Mouse (Mus musculus): ENCODE data around the gene Gm21973. TPM values are rescaled to one million over a fixed set of nuclear protein-coding genes. Genes with fewer than 3 reads are reported as not detected.

Gene Gm21973
- polyA plus RNA-seq, 1 experiment from 2014 or later = not detected

DNA sequence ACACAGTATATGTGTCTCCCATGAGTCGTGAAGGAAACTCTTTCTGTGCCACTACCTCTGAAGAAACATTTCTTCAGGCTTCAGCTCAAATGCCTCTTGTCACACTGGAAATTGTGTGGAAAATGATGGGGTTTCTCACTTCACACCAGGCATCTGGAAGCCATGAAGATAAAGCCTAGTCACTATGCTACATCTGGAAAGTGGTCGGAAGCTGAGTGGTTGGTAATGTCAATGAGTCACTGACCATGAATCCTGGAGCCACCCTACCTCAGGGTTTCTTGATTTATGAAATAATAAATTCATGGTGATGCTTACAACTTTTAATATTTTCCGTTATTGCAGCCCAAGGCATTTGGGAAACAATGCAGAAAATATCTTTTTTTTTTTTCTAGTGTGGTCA, 84.7 kb downstream of the Gm21973 start:
- Histone ChIP-seq H3K27ac (no peak overlapping the region), H3K36me3 (no peaks in the 10 kb centered on the region), H3K4me1 (replicated peaks) (no peaks in the 10 kb centered on the region), H3K4me3 (no peak overlapping the region), H3K4me2 (no peak overlapping the region), H3K27me3 (no peaks in the 10 kb centered on the region), H3K9ac (no peak overlapping the region), H3K9me3 (replicated peaks) (no peaks in the 10 kb centered on the region)
- no peak for ATAC-seq (replicated peaks; ENCODE audit: insufficient number of reproducible peaks, insufficient read depth, low FRiP score, low read depth)
- WGBS = 75% methylated on average over 3 of the region's 3 CpGs

DNA sequence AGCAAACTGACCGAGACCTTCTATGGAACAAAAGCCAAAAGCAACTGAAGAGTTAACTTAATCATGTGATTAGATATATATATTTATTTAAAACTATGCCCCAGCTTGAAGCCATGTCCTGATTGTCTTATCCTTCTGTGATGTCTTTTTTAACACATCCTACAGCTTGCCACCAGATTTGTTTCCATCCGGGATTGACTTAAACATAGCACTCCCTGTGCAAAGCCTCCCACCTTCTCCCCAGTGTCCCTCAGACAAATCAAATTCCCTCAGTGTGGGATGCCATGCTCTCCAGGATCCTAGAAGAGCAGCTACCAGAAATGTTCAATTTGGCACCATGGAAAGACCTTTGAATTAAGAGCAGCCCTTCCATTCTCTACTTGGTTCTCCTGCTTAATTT, 85.7 kb downstream of the Gm21973 start:
- H3K4me1 ChIP-seq (replicated peaks) = no peaks in the 10 kb centered on the region
- H3K9me3 ChIP-seq (replicated peaks) = no peaks in the 10 kb centered on the region
- 80% methylated on average over 2 of the region's 2 CpGs for WGBS
- no peak overlapping the region for H3K4me2 ChIP-seq
- H3K36me3 ChIP-seq = no peaks in the 10 kb centered on the region
- no peak overlapping the region for H3K27ac ChIP-seq
- H3K9ac ChIP-seq = no peak overlapping the region
- no peak overlapping the region for H3K4me3 ChIP-seq
- no peaks in the 10 kb centered on the region for H3K27me3 ChIP-seq
- ATAC-seq (replicated peaks; ENCODE audit: insufficient number of reproducible peaks, insufficient read depth, low FRiP score, low read depth) = no peak

DNA sequence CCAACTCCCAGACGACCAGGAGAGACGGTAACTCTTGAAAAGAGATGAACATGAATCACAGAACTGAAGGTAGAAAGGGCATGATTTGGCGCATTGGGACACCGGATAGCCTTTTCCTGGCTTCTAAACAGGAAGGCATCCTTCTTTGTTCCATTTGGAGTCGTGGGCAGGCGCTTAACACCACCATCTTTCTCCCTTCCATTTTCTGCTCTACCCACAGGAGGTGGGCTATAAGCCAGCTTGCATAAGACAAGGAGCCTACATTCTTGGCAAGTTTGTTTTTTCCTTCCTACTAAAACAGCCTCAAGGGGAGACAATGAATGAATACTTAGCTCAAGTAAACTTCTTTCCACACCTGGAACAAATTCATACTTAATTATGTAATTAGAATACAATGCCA, 88.5 kb downstream of the Gm21973 start:
- no peaks in the 10 kb centered on the region for H3K9me3 ChIP-seq (replicated peaks)
- WGBS = 87% methylated on average over 6 of the region's 6 CpGs
- H3K9ac ChIP-seq = no peak overlapping the region
- no peaks in the 10 kb centered on the region for H3K36me3 ChIP-seq
- no peak for ATAC-seq (replicated peaks; ENCODE audit: insufficient number of reproducible peaks, insufficient read depth, low FRiP score, low read depth)
- no peaks in the 10 kb centered on the region for H3K27me3 ChIP-seq
- no peaks in the 10 kb centered on the region for H3K4me1 ChIP-seq (replicated peaks)
- H3K4me2 ChIP-seq = no peak overlapping the region
- H3K27ac ChIP-seq = no peak overlapping the region
- H3K4me3 ChIP-seq = no peak overlapping the region

DNA sequence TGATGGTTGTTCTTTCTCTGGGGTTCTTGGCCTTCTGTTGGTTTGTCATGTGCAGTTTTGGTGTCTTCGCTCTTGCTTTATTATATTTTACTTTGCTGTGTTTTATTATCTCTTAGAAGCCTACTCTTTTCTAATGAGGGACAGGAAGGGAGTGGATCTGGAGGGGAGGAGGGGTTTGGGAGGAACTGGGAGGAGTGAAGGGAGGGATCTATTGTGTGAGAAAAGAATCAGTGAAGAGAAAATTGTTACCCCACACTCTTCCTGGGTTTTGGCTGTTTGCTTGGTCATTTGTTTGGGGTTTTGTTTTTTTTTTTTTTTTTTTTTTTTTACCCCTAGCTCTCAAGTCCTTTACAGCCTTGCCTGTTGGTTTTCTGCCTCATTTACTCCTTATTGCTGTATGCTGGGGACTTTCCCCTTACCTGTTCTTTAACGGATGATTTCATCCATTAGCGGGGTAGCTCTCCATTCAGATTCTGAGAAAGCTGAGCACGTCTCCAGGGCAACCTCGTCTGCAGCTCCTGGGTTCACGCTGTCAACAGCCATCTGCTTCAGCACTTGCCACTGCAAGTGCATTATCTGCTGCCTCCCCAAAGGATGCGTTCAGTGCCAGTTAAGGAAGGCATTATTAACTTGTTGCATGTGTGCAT, 96.1 kb downstream of the Gm21973 start:
- no peak for ATAC-seq (replicated peaks; ENCODE audit: insufficient number of reproducible peaks, insufficient read depth, low FRiP score, low read depth)
- WGBS = 34% methylated on average over 7 of the region's 7 CpGs
- no peaks in the 10 kb centered on the region for H3K9me3 ChIP-seq (replicated peaks)
- H3K9ac ChIP-seq = no peak overlapping the region
- no peaks in the 10 kb centered on the region for H3K27me3 ChIP-seq
- H3K36me3 ChIP-seq = no peaks in the 10 kb centered on the region
- H3K4me3 ChIP-seq = no peak overlapping the region
- no peaks in the 10 kb centered on the region for H3K4me1 ChIP-seq (replicated peaks)
- H3K27ac ChIP-seq = no peak overlapping the region
- no peak overlapping the region for H3K4me2 ChIP-seq

DNA sequence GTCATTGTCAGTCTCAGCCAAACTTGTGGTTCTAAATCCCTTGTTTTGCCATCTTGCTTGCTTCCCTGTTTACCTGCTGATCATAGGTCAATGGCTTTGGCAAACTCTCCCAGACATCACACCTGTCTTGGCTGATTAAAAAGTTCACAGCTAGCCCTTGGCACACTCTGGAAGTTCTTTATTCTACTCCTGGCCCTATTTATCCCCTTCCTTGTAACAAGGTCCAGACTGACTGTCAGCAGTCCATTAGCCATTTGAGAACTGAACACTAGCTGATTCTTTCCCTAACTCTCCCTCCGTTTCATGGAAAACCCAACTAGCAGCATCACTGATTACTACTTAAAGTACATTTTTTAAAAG, 96.6 kb downstream of the Gm21973 start:
- WGBS = 66% methylated on average over 1 of the region's 1 CpGs

More for the DNA sequence above, 96.6 kb downstream of the Gm21973 start:
- H3K9ac ChIP-seq = no peak overlapping the region
- no peaks in the 10 kb centered on the region for H3K27me3 ChIP-seq
- no peaks in the 10 kb centered on the region for H3K4me1 ChIP-seq (replicated peaks)
- no peak overlapping the region for H3K4me3 ChIP-seq
- H3K27ac ChIP-seq = no peak overlapping the region
- no peaks in the 10 kb centered on the region for H3K9me3 ChIP-seq (replicated peaks)
- no peaks in the 10 kb centered on the region for H3K36me3 ChIP-seq
- ATAC-seq (replicated peaks; ENCODE audit: insufficient number of reproducible peaks, insufficient read depth, low FRiP score, low read depth) = no peak
- H3K4me2 ChIP-seq = no peak overlapping the region

Other genes starting within 250 kb of the Gm21973 start
- gene Prlr, start 148.1 kb upstream of the Gm21973 start, polyA plus RNA-seq (2015; fragmentation: Nextera tagmentation; extraction: Ambion mirVana) = 1.9 and 2.0 TPM in 2 replicates
- not detected in 2 replicates for gene Agxt2, start 33.2 kb downstream of the Gm21973 start, polyA plus RNA-seq (2015; fragmentation: Nextera tagmentation; extraction: Ambion mirVana)
- 9.6 and 10.8 TPM in 2 replicates for gene Dnajc21, start 145.1 kb downstream of the Gm21973 start, polyA plus RNA-seq (2015; fragmentation: Nextera tagmentation; extraction: Ambion mirVana)
- 48.5 and 59.9 TPM in 2 replicates for gene Brix1, start 160.6 kb downstream of the Gm21973 start, polyA plus RNA-seq (2015; fragmentation: Nextera tagmentation; extraction: Ambion mirVana)
- 17.9 and 22.9 TPM in 2 replicates for gene Rad1, start 160.6 kb downstream of the Gm21973 start, polyA plus RNA-seq (2015; fragmentation: Nextera tagmentation; extraction: Ambion mirVana)
- gene Ttc23l, start 233.3 kb downstream of the Gm21973 start, polyA plus RNA-seq (2015; fragmentation: Nextera tagmentation; extraction: Ambion mirVana) = not detected in 2 replicates

Measured in heart, embryonic 15.5 days (tissue).